Mouse (Mus musculus) urinary bladder, postnatal 10 days (tissue): Measurements from ENCODE around the gene Heatr4.
"Not testable (repeated sequence)": the region's sequence is repeated elsewhere in the genome, so short reads cannot be mapped to it uniquely, and the experiment has no call there.

Experiments
- DNase-seq: peaks from one replicate; pipeline ENCODE4 v3.0.0; 2022; ENCODE audit warnings: low spot score

The Heatr4 gene

DNA sequence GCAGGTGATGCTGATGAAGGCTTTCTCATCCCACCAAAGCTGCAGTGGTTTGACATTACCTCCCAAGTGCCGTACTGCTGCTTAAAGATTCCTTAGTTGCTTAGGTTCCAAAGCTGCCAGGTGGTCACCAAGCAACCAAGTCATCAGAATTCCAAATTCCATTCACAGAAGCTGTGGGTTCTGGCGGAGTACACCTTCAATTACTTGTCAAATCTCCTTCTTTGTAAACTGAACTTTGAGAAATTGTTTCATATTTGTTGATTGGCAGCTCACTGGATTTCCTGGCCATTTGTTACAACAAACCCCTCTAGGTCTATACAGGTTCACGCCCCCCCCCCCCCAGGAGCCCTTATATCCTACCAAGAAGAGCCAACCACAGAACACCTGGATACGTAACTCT lies at the start of gene Heatr4:
Gene Heatr4, minus strand, starts transcription at position 101 of the 400 bp plus-strand sequence.
- DNase-seq = no peak

DNA sequence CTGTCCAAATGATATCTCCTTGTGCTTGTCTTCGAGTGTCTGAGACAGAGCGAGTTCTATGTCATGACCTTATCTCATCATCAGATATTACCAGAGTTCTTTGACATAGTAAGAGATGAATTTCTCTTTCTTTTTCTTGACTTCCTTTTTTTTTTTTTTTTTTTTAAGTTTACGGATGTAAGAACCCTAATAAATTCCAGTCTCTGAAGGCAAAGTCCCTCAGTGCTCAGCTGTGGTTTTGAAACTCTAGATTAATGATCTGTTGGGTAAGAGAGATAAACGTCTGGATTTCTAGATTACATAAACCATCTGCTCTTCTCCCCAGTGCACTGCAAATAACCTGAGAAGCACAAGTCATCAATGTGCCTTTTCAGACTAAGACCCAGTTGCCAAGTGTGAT lies 49.5 kb upstream of the Heatr4 start:
- DNase-seq = no peak

DNA sequence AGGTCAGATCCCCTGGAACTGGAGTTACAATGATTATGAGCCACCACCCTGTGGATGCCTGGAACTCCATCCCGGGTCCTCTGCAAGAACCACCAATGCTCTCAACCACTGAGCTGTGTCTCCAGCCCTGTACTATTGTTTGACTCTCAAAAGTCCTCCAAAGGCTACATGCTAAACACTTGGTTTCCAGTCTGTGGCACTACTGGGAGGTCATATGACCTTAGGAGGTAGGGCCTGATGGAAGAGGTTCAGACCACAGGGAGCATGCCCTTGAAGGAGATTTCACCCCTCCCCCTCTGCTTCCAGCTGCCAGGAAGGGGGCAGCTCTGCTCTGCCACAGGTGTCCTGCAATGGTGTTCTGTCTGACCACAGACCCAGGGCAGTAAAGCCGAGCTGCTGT lies 48.6 kb upstream of the Heatr4 start:
- DNase-seq = not testable (repeated sequence)

DNA sequence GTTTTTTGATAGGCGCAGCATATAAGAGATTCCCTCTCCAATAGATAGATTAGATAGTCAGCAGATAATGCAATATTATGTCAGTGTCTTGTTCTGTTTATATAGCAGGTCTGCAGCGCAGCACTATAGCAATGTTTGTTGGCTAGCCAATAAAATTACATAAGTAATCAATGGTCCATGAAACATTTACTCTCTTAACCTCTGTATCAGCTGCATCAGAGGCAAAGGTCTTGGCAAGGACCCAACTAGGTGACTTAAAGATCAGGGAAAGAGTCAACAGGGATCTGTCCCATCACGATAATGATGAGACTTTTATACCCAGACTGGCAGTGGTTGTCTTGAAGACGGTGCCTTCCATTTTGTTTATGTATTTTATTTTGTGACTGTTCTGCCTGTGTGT lies 48.2 kb upstream of the Heatr4 start:
- DNase-seq = no peak

DNA sequence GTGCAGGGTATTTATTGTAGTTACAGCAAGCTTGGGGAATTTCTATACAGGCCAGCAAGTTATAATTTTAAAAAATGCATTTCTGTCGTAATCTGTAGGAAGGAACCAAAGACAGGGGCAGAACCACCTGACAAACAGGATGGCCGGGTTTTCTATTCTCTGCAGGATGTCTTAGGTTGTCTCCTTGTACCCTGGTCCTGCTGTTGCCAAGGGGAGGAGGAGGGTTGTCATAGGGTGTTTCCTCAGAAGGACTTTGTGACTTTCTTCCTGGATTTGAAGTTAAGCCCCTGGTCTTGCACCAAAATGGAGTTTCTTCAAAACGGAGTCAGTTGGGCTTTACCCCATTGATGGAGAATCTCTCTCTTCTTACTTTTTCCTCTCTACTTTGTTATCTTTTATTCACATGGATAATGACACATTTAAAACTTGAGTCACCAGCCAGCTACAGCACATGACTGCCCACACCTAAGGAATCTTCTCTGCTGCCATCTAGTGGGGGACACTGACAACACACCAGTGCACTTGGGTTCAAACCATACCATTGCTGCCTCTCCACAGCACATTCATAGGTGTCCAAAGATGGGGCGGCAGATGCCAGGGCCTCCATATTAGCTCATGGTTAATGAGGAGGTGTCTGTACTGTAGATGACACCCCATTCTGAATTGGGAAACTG lies 46.1 kb upstream of the Heatr4 start:
- DNase-seq = peak; percentile 27

DNA sequence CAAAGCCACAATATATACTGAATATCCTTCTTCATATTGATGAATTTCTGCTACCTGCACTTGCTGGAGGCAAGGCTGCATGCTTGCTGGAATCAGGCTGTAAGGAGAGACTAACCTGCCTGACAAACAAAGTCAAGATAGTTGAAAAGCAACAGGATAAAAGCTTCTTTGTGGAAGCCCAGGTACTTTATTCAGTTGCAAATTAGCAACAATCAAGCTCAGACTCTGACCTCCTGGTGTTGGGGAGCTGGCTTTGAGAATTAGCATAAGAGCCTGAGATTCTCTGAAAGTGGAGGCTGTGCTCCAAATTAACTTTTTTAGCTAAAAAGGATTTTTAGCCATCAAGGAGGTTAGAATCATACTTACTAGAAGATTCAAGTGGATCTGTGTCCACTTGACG lies 44.4 kb upstream of the Heatr4 start:
- DNase-seq = not testable (repeated sequence)

DNA sequence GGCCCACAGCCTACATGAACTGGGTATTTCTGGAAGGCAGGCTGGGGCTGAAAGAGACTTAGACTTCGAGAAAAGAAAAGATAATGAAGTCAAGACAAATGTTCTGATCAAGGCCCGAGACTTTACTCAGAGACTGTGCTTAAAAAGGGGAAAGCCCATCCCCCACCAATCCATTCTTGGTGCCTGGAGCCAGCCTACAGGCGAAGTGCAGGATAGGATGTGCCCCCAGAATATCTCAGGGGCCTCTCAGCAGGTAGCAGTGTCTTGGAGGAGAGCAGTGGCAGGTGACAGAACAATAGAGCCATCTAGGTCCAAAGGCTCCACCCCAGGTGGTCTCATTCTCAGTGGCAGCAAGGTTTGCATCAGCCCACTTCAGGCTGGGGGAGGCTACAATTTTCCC lies 43.7 kb upstream of the Heatr4 start:
- DNase-seq = not testable (repeated sequence)

DNA sequence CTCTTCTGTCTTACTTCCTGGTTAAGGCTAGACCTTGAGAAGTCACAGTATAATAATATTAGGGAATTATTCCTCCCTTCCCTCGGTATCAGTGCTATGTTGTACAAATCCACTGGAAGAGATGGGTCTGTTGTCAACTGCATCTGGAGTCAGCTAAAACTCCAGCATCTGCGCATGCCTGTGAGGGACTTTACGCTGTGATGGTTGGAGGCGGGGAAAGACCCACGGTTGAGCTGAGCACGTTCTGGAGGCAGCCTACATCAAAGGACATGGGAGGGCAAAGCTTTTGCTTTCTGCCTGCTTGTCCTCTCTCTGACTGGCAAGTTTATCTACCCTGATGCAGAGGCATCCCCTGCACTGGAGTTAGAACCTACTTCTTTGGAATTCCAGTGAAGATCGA lies 41.2 kb upstream of the Heatr4 start:
- no peak for DNase-seq

DNA sequence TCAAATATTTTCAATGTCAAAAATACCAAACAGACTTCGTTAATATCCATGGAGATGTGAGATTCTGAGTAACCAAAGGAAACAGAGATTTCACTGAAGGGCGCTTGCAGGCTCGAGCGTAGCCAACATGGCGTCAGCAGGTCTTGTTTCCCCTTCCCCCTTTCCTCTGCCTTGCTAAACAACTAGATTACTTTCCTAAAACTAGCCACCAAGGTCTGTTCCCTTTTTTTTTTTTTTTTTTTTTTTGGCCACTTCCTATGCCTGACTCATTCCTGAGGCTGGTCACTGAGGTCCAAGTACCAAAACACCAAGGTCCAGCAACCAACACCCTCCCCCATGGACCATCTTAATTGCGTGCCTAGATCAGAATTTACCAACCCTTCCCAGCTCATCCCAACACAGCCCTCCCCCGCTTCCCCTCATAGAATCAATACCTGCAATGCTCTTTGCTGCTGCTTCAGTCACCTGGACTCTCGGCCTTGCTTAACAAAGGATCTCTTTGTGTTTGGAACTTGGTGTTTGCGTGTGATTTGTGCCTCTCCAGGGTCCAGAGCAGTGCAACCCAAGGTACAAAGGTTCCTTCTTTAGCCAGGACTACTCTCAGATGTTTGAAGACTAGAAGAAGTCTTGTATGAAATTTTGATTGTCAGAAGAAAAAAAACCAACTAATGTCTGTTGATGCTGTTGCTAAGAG lies 38.5 kb upstream of the Heatr4 start:
- DNase-seq = no peak

DNA sequence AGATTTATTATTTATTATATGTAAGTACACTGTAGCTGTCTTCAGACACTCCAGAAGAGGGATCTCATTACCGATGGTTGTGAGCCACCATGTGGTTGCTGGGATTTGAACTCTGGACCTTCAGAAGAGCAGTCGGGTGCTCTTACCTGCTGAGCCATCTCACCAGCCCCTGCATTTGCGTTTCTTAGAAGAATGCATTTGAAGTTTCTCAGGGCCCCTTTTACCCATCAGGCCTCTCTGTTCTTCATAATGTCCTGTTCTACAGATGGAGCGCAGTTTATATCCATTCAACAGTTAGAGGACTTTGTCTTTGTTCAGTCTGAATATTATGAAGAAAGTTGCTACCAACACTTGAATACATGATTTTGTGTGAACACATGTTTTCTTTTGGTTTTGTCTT lies 37.6 kb upstream of the Heatr4 start:
- not testable (repeated sequence) for DNase-seq

DNA sequence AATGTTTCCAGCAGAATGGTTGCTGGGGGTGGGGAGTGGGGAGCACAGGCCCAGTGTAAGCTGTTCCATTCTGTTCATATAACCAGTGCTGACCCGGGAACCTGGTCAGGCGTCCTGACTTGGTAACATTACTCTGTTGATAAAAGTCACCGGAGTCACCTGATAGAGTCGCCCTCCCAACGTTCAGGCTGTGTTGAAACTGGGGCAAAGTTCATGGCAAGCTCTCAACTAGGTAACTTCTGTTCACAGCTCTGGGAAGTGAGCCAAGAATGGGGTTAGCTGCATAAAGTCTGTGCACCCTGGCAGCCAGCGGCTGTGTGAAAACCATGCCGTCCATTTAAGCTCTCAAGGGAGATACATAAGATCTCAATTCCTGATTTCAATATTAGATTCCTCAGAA lies 35.9 kb upstream of the Heatr4 start:
- not testable (repeated sequence) for DNase-seq

DNA sequence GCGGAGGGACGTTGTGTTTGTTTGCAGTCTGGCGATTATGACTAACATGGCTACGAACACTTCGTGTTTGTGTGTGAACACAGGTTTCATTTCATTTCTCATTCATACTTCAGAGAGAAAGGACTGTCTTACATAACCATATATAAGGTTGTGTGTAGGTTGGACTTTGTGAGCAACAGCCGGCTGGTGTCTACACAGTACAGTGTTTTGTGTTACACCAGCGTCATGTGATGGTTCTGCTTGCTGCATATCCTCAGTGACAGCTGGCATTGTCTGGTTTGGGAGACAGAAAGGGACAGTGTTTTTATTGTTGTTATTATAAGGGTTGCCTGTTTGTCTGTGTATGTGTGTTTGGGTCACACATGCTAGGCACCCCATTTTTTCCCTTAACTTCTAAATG lies 29.0 kb upstream of the Heatr4 start:
- no peak for DNase-seq

DNA sequence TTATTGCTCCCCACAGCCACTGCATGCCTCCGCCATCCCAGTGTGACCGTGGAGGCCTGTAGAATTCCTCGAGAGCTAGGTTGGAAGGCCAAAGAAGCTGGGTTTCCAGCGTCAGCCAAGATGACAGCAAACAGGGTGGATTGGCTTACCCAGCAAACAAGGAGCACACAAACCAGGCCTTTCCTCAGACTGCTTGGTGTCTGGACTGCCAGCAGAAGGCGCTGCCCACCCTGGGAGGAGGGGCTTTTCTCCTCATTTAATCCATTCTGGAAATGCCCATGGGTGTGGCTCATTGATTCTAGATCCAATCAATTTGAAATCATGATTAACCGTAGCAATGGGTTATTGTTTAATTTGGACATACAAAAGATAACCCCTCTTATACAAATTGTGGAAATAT lies 28.5 kb upstream of the Heatr4 start:
- no peak for DNase-seq

DNA sequence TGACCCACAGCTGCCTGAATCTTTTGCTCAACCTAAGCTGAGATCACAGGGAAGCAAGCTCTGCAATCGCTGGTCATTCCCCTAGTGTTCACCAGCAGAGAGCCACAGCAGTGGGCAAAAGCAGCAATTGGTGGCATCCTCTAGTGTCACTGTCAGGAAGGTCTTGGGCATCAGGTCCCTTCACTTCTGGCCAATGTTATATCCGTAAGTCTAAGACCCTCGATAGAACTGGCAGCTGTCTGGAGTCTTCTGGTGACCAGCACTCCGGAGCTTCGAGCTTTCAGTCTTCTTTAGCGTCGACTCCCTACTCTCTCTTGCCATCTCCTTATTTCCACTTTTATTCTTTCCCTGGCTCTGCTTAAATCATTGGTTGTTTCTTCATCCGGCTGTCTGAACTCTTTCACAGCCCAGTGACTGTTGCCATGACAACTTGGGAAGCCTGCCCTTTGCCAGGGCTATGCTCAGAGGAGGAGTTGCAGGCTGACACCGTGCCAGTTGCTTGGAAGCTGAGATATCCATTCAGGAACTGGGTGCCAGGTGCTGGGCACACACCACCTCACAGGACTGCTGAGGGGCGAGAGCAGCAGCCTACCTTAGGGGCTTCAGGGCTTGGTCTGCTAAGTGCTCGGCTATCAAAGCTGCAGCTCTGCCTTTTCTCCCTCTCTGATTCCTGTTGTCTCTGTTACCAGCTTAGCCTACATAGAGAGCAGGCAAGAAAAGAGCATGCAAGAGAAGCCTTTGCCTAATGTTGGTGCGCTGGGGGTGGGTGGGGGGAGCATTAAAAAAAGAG lies 26.8 kb upstream of the Heatr4 start:
- no peak for DNase-seq

DNA sequence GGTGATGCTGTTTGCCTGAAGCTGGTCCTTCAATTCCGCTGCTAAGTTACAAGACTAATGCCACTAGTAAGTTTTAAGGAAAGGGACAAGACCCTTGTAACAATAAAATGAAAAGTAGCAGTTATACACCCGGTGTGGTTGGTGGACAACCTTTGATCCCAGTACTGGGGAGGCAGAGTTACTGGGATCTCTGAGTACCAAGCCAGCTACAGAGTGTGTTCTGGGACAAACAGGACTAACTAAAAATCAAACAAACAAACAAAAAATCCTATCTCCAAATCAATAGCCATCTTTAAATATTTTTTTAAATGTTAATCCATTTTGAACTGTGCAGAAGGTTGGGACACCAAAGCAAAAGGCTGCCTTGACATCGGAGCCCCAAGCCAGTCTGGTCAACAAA lies 25.5 kb upstream of the Heatr4 start:
- no peak for DNase-seq

DNA sequence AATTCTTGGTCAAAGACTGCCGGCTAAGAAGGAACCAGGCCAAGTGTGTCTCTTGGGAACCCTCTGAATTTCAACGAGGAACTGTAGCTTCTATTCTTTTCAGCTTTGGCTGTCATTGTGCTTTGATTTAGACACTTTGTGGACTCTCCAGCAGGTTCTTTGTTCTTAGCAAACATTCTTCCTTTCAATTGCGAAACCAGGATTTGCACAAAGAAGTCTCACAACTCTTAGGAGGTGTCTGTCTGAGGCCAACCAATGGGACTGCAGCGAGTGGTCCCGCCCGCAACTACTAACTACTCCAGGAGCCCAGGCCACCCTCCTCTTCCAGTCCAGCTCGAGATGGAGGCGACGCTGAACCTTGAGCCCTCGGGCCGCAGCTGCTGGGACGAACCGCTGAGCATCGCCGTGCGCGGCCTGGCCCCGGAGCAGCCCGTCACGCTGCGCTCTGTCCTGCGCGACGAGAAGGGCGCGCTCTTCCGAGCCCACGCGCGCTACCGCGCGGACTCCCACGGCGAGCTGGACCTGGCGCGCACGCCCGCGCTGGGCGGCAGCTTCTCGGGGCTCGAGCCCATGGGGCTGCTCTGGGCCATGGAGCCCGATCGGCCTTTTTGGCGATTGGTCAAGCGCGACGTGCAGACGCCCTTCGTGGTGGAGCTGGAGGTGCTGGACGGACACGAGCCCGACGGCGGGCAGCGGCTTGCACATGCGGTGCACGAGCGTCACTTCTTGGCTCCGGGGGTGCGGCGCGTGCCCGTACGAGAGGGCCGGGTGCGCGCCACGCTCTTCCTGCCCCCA lies 24.7 kb upstream of the Heatr4 start, which contains the start of gene Acot1:
Gene Acot1, plus strand, starts transcription at position 320 of the 795 bp plus-strand sequence.
- peak; percentile 17 for DNase-seq

DNA sequence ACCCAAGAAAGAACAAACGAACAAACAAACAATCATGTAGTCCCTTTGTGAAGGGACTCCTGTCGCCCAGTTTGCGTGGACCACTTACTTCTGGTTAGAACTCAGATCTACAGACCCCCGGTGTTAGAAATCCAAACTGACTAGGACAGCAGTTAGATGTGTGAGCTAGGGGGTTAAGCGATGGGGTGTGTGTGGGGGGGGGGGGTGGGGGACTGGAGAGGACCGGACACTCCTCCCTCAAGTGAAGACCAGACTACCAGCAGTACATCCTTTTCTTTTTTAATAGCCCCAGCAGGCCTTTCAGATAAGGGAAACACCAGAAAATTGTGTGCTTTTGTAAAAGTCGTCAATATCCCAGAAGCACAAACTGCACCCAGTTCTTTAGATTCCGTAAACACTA lies 24.1 kb upstream of the Heatr4 start:
- no peak for DNase-seq

DNA sequence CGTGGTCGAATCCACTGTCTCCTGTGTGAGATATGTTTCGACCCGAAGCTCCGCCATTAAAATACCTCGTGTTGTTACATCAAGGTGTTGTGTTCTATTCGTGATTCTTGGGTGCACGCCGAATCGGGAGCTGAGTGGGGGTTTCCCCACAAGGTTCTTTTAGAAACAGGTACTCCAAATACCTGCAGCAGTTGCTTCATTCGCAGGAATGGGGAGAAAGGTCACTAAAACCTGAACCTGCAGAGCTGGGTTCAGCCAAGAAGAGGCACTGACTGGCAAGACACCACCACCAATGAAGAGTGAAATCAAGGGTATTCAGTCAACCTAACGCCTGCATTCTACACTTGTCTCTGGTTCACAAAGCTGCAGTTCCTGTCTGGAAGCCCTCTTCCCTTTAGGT lies 23.6 kb upstream of the Heatr4 start:
- no peak for DNase-seq

DNA sequence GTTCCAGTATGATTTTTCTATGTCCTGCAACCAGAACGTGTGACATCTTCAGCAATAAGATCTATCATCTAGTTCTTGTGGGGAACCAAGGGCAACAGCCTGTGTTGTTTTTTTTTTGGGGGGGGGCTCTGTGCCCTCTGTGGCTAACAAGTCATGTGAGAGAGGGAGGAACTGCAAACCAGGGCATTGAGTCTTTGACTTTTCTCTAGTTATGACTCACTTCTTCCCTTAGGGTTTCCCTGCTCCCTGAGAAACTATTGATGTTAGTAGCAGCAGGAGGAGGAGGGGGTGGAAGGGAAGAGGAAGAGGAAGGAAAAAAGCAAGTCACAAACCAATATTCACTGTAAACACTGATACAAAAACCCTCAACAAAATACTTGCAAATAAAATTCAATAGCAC lies 19.2 kb upstream of the Heatr4 start:
- no peak for DNase-seq

DNA sequence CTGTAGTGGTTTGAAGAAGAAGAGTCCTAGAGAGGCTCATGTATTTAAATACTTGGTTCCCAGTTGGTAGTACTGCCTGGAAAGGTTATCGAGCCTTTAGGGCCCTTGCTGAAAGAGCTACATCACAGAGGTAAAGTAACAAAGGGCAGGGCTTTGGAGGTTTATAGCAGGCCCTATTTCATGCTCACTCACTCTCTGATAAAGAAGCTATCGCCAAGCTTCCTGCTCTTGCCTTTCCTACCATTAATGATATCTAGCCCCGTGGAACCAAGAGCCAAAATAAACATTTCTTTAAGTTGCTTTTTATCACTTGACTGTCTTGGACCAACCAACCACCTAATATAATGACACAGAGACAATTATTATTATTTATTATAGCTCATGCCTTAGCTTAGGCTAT lies 15.8 kb upstream of the Heatr4 start:
- DNase-seq = no peak

DNA sequence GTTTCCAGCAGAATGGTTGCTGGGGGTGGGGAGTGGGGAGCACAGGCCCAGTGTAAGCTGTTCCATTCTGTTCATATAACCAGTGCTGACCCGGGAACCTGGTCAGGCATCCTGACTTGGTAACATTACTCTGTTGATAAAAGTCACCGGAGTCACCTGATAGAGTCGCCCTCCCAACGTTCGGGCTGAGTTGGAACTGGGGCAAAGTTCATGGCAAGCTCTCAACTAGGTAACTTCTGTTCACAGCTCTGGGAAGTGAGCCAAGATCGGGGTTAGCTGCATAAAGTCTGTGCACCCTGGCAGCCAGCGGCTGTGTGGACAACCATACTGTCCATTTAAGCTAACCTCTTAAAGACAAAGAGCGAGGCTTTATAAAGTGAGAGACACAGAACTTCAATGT lies 14.6 kb upstream of the Heatr4 start:
- not testable (repeated sequence) for DNase-seq
